Mouse (Mus musculus): Measurements from ENCODE around the gene Tnfsf12. TPM values are rescaled to one million over a fixed set of nuclear protein-coding genes. Genes with fewer than 3 reads are reported as not detected.
"Not testable (repeated sequence)": the region's sequence is repeated elsewhere in the genome, so short reads cannot be mapped to it uniquely, and the experiment has no call there.

The Tnfsf12 gene
- polyA plus RNA-seq (2016; fragmentation: Nextera tagmentation; extraction: Ambion mirVana), result 1.3 and 1.6 TPM in 2 replicates

GRCm38 (mm10) chr11:69695361-69696181 lies at the start of gene Tnfsf12, which contains the start of gene Tnfsfm13:
Tnfsf12 (minus strand) TSS chr11:69695849.
Tnfsfm13 (minus strand) TSS chr11:69696098.
- 2% methylated on average over 39 of the region's 41 CpGs for WGBS
- peak within 1 kb of the TSS; percentile 74 for H3K9ac ChIP-seq
- H3K27me3 ChIP-seq, result 0 out of 2 replicates have a peak, but pooled peaks cover 7% of the 10 kb centered on the region
- no peak within 1 kb of the TSS for H3K27ac ChIP-seq
- H3K4me3 ChIP-seq (replicated peaks), result peak within 1 kb of the TSS; percentile 44
- H3K9me3 ChIP-seq, result no peaks in the 10 kb centered on the region
- no peaks in the 10 kb centered on the region for H3K36me3 ChIP-seq (replicated peaks)
- H3K4me2 ChIP-seq, result peak within 1 kb of the TSS; percentile 79
- peak; percentile 33; the same call in 1 of the 2 replicates for ATAC-seq (ENCODE audit: low FRiP score)
- H3K4me1 ChIP-seq, result peaks cover 12% of the 10 kb centered on the region

GRCm38 (mm10) chr11:69731408-69731807 lies 35.8 kb upstream of the Tnfsf12 start:
- WGBS, result 91% methylated on average over 2 of the region's 3 CpGs
- H3K36me3 ChIP-seq (replicated peaks), result peaks cover 31% of the 10 kb centered on the region
- H3K27ac ChIP-seq; H3K4me1 ChIP-seq; H3K4me2 ChIP-seq; H3K4me3 ChIP-seq (replicated peaks); H3K9me3 ChIP-seq; H3K9ac ChIP-seq; ATAC-seq (ENCODE audit: low FRiP score); H3K27me3 ChIP-seq: not testable (repeated sequence)

- no peak overlapping the region for H3K4me3 ChIP-seq (replicated peaks)
- H3K27ac ChIP-seq, result no peak overlapping the region
- H3K4me2 ChIP-seq, result no peak overlapping the region
- no peaks in the 10 kb centered on the region for H3K9me3 ChIP-seq
- no peak overlapping the region for H3K9ac ChIP-seq
- peaks cover 7% of the 10 kb centered on the region for H3K36me3 ChIP-seq (replicated peaks)
- no peaks in the 10 kb centered on the region for H3K27me3 ChIP-seq
- H3K4me1 ChIP-seq, result no peaks in the 10 kb centered on the region
- WGBS, result 13% methylated on average over 3 of the region's 3 CpGs
- ATAC-seq (ENCODE audit: low FRiP score), result no peak
These were observed 33.4 kb upstream of the Tnfsf12 start for GRCm38 (mm10) chr11:69729063-69729462.

- Histone ChIP-seq H3K4me1 (no peaks in the 10 kb centered on the region), H3K4me2 (no peak overlapping the region), H3K9me3 (no peaks in the 10 kb centered on the region), H3K9ac (no peak overlapping the region), H3K36me3 (replicated peaks) (no peaks in the 10 kb centered on the region), H3K27ac (no peak overlapping the region), H3K27me3 (no peaks in the 10 kb centered on the region), H3K4me3 (replicated peaks) (no peak overlapping the region)
- 39% methylated on average over 5 of the region's 5 CpGs for WGBS
- ATAC-seq (ENCODE audit: low FRiP score), result no peak
These were observed 30.3 kb upstream of the Tnfsf12 start for GRCm38 (mm10) chr11:69725951-69726350.

- H3K27ac ChIP-seq, result no peak overlapping the region
- no peaks in the 10 kb centered on the region for H3K27me3 ChIP-seq
- peaks cover 5% of the 10 kb centered on the region; the same call in 1 of the 2 replicates for H3K4me1 ChIP-seq
- no peaks in the 10 kb centered on the region for H3K36me3 ChIP-seq (replicated peaks)
- WGBS, result 63% methylated on average over 2 of the region's 2 CpGs
- H3K4me3 ChIP-seq (replicated peaks), result no peak overlapping the region
- H3K9ac ChIP-seq, result no peak overlapping the region
- no peaks in the 10 kb centered on the region for H3K9me3 ChIP-seq
- H3K4me2 ChIP-seq, result no peak overlapping the region
- no peak for ATAC-seq (ENCODE audit: low FRiP score)
These were observed 27.4 kb upstream of the Tnfsf12 start for GRCm38 (mm10) chr11:69723074-69723473.

GRCm38 (mm10) chr11:69720852-69721251 lies 25.2 kb upstream of the Tnfsf12 start:
- H3K4me3 ChIP-seq (replicated peaks), result no peak overlapping the region
- peaks cover 5% of the 10 kb centered on the region; the same call in 1 of the 2 replicates for H3K4me1 ChIP-seq
- no peaks in the 10 kb centered on the region for H3K36me3 ChIP-seq (replicated peaks)
- H3K4me2 ChIP-seq, result no peak overlapping the region
- no peak overlapping the region for H3K27ac ChIP-seq
- no peaks in the 10 kb centered on the region for H3K9me3 ChIP-seq
- WGBS, result 81% methylated on average over 6 of the region's 6 CpGs
- ATAC-seq (ENCODE audit: low FRiP score), result no peak
- no peak overlapping the region for H3K9ac ChIP-seq
- no peaks in the 10 kb centered on the region for H3K27me3 ChIP-seq

GRCm38 (mm10) chr11:69719423-69719822 lies 23.8 kb upstream of the Tnfsf12 start:
- Histone ChIP-seq H3K27me3 (no peaks in the 10 kb centered on the region), H3K4me3 (replicated peaks) (no peak overlapping the region), H3K9ac (no peak overlapping the region), H3K9me3 (no peaks in the 10 kb centered on the region), H3K36me3 (replicated peaks) (no peaks in the 10 kb centered on the region), H3K27ac (no peak overlapping the region), H3K4me1 (peaks cover 5% of the 10 kb centered on the region; the same call in 1 of the 2 replicates), H3K4me2 (no peak overlapping the region)
- ATAC-seq (ENCODE audit: low FRiP score), result no peak
- WGBS, result 70% methylated on average over 6 of the region's 6 CpGs

- Histone ChIP-seq H3K4me1 (peaks cover 5% of the 10 kb centered on the region; the same call in 1 of the 2 replicates), H3K9me3 (no peaks in the 10 kb centered on the region), H3K4me2 (peak overlapping the region; percentile 6), H3K27me3 (no peaks in the 10 kb centered on the region), H3K27ac (no peak overlapping the region), H3K36me3 (replicated peaks) (no peaks in the 10 kb centered on the region), H3K4me3 (replicated peaks) (no peak overlapping the region), H3K9ac (no peak overlapping the region)
- ATAC-seq (ENCODE audit: low FRiP score), result no peak
- 23% methylated on average over 15 of the region's 15 CpGs for WGBS
These were observed 23.0 kb upstream of the Tnfsf12 start for GRCm38 (mm10) chr11:69718661-69719060.

GRCm38 (mm10) chr11:69716953-69717352 lies 21.3 kb upstream of the Tnfsf12 start:
- H3K4me1 ChIP-seq, result peaks cover 5% of the 10 kb centered on the region; the same call in 1 of the 2 replicates
- 72% methylated on average over 4 of the region's 4 CpGs for WGBS
- H3K27ac ChIP-seq, result no peak overlapping the region
- no peaks in the 10 kb centered on the region for H3K9me3 ChIP-seq
- no peak overlapping the region for H3K9ac ChIP-seq
- H3K4me3 ChIP-seq (replicated peaks), result no peak overlapping the region
- no peaks in the 10 kb centered on the region for H3K36me3 ChIP-seq (replicated peaks)
- H3K27me3 ChIP-seq, result no peaks in the 10 kb centered on the region
- ATAC-seq (ENCODE audit: low FRiP score), result no peak
- no peak overlapping the region for H3K4me2 ChIP-seq

GRCm38 (mm10) chr11:69715929-69716328 lies 20.3 kb upstream of the Tnfsf12 start:
- Histone ChIP-seq H3K9me3 (no peaks in the 10 kb centered on the region), H3K4me3 (replicated peaks) (no peak overlapping the region), H3K9ac (no peak overlapping the region), H3K36me3 (replicated peaks) (no peaks in the 10 kb centered on the region), H3K27me3 (no peaks in the 10 kb centered on the region), H3K4me2 (no peak overlapping the region), H3K4me1 (peaks cover 5% of the 10 kb centered on the region; the same call in 1 of the 2 replicates), H3K27ac (no peak overlapping the region)
- ATAC-seq (ENCODE audit: low FRiP score), result no peak
- WGBS, result 50% methylated on average over 5 of the region's 5 CpGs

GRCm38 (mm10) chr11:69715482-69715881 lies 19.8 kb upstream of the Tnfsf12 start:
- Histone ChIP-seq H3K27me3 (no peaks in the 10 kb centered on the region), H3K4me2 (no peak overlapping the region), H3K4me3 (replicated peaks) (no peak overlapping the region), H3K9ac (no peak overlapping the region), H3K36me3 (replicated peaks) (no peaks in the 10 kb centered on the region), H3K27ac (no peak overlapping the region), H3K4me1 (peaks cover 5% of the 10 kb centered on the region; the same call in 1 of the 2 replicates), H3K9me3 (no peaks in the 10 kb centered on the region)
- 63% methylated on average over 9 of the region's 9 CpGs for WGBS
- no peak for ATAC-seq (ENCODE audit: low FRiP score)

GRCm38 (mm10) chr11:69714636-69715329 lies 19.1 kb upstream of the Tnfsf12 start:
- WGBS, result 79% methylated on average over 18 of the region's 18 CpGs
- peaks cover 5% of the 10 kb centered on the region; the same call in 1 of the 2 replicates for H3K4me1 ChIP-seq
- H3K4me3 ChIP-seq (replicated peaks), result no peak overlapping the region
- no peak overlapping the region for H3K27ac ChIP-seq
- ATAC-seq (ENCODE audit: low FRiP score), result no peak
- H3K4me2 ChIP-seq, result no peak overlapping the region
- H3K27me3 ChIP-seq, result no peaks in the 10 kb centered on the region
- no peaks in the 10 kb centered on the region for H3K36me3 ChIP-seq (replicated peaks)
- no peak overlapping the region for H3K9ac ChIP-seq
- H3K9me3 ChIP-seq, result no peaks in the 10 kb centered on the region

Data from forebrain, embryonic 12.5 days (tissue).